Mouse (Mus musculus) embryonic fibroblast, embryonic 13.5 days (primary cell): ENCODE measurements at regions not wholly inside any gene's neighbourhood (a gene's known extent, or its start where the extent isn't known, plus 50 kb on each side); places are given as distances from the start of the nearest gene placed in this dataset.

Experiments used
- H3K27ac ChIP-seq: 2 replicates; pipeline ENCODE4 v1.5.1; 2012; ENCODE audit warnings: low read length, control low read depth, inconsistent platforms; ENCODE audit not compliant: insufficient read depth
- H3K4me1 ChIP-seq: 2 replicates; pipeline ENCODE4 v1.6.1; 2011; ENCODE audit warnings: low read length; ENCODE audit not compliant: control insufficient read depth, insufficient read depth
- H3K4me3 ChIP-seq: 2 replicates; pipeline ENCODE4 v1.5.1; 2011; ENCODE audit warnings: mild to moderate bottlenecking, control low read depth, low read length; ENCODE audit not compliant: insufficient read depth
- CTCF ChIP-seq: IDR thresholded peaks from 2 replicates; pipeline ENCODE4 v1.5.1; 2011; ENCODE audit warnings: mild to moderate bottlenecking, control low read depth, low read length, moderate library complexity, borderline replicate concordance; ENCODE audit not compliant: insufficient read depth
- POLR2A ChIP-seq: IDR thresholded peaks from 2 replicates; pipeline ENCODE4 v1.6.1; 2011; ENCODE audit warnings: low read depth, mild to moderate bottlenecking, control low read depth, low read length, moderate library complexity

DNA sequence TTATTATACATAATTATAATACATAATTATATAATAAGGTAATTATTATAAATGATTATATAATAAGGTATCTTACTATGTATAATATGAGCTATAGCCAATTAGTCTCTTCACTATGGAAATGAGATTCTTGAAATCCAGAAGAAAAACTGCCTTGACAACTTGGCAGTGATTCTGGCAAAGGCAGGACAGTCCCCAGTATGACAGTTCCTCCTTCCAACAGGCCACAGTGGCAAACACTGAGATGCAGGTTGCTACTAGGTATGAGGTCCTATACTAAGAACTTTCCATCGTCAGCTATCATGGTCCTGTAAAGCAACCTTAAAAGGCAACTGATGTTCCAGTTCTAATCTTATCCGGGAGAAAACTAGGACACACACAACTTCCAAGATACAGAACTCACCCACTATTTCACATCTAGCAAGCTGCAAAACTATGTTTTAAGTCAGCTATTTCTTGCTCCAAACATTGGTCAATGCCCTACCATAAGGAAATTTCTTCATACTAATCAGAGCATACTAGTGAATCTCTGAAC lies 124.6 kb upstream of the Bank1 start:
- Histone ChIP-seq H3K4me3 (no peak overlapping the region), H3K4me1 (peaks cover 3% of the 10 kb centered on the region; the same call in 1 of the 2 replicates), H3K27ac (0 out of 2 replicates have a peak overlapping the region, but pooled peaks have one; percentile 57)
- TF ChIP-seq CTCF (no peak), POLR2A (no peak)

DNA sequence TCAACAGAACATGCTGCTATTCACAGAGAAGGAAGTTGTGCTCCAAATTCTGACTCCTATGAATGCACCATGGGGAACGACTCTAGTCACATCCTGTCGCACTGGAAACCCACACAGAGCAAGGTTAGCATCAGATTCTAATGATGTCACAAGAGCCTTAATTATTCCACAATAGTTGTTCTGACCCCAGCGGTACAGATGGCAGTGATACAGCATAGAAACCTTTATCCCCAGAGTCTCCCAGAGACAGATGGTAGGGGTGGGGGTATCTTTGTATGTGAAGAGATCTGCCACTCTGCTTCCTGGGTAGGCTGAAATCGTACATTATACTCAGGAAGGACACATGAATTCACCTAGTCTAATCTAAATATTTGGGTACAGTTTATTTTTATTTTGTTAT lies 123.5 kb upstream of the Bank1 start:
- TF ChIP-seq CTCF (no peak), POLR2A (no peak)
- no peak overlapping the region for H3K27ac ChIP-seq
- peaks cover 3% of the 10 kb centered on the region; the same call in 1 of the 2 replicates for H3K4me1 ChIP-seq
- no peak overlapping the region for H3K4me3 ChIP-seq

DNA sequence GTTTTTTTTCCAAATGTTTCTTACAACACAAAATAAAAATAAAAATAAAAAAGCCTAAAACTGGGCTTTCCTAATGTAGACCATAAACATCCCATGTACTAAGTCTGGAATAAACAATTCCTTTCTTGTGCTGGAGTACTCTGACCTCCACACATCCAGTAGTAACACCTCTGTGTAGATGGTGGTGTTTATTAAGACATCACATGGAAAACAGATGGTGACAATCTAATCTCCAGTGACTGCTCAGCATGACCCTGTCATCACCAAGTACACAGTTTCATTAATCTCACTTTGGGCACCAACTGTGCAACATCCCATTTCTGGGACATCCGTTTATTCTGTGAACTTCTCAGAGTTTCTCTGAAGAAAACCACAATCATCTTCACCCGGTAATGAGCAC lies 118.7 kb upstream of the Bank1 start:
- TF ChIP-seq CTCF (no peak), POLR2A (no peak)
- H3K4me1 ChIP-seq, result 0 out of 2 replicates have a peak, but pooled peaks cover 4% of the 10 kb centered on the region
- no peak overlapping the region for H3K4me3 ChIP-seq
- no peak overlapping the region for H3K27ac ChIP-seq

DNA sequence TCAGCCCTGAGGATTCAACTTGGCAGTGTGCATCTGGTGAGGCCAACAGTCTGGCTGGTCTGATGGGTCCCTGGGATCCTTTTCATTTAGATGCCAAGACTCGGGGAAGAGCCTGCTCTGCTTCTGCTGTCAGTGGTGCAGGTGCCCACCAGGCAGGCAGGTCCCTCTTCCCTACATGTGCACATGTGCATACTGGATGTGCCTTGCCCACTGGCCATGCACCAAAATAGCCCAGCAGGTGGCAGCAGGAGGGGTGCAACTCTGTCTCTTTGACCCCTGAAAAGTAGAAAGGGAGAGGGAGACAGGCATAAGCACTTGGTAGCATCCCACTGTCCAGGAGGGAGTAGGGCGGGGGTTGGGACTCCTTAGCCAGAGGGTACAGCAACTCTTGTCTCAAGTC lies 116.2 kb upstream of the Bank1 start:
- no peak overlapping the region for H3K4me3 ChIP-seq
- TF ChIP-seq POLR2A (no peak), CTCF (no peak)
- peaks cover 4% of the 10 kb centered on the region; the same call in 1 of the 2 replicates for H3K4me1 ChIP-seq
- no peak overlapping the region for H3K27ac ChIP-seq

DNA sequence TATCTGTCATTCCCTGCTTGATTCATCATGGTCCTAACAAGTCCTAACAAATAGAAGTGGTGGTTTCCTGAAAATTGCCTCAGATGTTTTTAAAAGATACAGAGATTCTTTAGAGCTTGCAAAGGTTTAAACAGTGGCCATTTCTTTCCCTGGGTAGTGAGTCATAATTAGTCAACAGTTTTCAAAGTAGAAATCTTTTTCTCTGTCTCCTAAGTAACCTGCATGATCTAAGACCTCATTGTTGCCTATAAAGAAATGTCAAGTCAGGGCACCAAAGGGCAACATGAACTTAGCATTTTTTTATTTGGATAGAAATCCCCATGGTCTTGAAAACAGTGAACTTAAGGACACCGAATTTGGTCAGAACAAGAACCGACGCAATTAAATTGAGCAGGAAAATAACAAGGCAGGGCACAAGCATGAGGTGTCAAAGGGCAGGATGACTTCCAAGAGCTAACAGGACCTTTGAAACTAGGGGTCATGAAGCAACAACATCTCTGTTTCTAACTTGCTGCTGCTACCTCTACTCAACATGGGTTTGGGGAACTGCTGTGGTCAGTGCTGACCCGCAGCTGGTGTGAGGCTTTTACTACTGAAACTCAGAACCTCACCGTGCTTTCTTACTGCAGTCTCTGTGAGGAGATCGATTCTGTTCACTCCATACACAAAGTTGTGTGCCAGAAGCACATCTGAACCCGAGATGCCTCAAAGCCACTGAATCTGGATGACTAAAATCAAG lies 114.2 kb upstream of the Bank1 start:
- Histone ChIP-seq H3K27ac (peak overlapping the region; percentile 56; the same call in 1 of the 2 replicates), H3K4me1 (peaks cover 4% of the 10 kb centered on the region; the same call in 1 of the 2 replicates), H3K4me3 (no peak overlapping the region)
- TF ChIP-seq CTCF (no peak), POLR2A (no peak)

DNA sequence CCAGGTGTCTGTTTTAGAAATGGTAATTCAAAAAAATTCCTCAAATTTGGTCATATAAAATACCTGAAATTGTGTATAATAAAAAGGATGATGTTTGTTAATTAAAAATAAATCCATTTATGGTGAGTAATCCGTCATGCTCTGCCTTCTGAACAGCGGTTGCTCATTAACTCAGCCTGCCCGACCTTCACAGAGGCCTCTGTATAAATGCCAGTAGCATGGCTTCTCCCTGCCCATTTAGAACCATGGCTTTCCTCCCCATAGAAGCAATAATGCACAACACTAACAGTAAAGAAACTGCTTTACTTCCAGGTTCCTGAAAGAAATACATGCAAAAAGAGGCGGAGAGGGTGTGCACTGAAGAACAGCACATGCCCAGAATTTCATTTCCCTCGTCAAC lies 113.5 kb upstream of the Bank1 start:
- TF ChIP-seq CTCF (no peak), POLR2A (no peak)
- Histone ChIP-seq H3K4me1 (peaks cover 4% of the 10 kb centered on the region; the same call in 1 of the 2 replicates), H3K27ac (no peak overlapping the region), H3K4me3 (no peak overlapping the region)

DNA sequence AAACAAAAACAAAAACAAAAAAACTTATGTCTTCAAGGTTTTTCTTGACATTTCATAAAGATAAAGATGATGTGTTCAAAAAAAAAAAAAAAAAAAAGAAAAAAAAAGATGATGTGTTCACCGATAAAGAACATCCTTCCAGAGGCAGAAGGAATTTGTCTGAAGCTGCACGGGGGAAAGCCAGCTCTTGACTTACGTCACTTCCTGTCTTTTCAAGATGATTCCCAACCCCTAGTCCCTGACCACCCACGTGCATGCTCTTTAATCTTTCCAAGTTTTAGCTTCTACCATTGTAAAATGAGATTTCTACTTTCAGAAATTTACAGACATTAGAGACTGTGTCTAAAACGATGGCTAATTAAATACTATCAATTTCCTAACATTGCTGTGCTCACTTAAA lies 108.5 kb upstream of the Bank1 start:
- no peak overlapping the region for H3K27ac ChIP-seq
- TF ChIP-seq CTCF (no peak), POLR2A (no peak)
- H3K4me1 ChIP-seq, result peaks cover 4% of the 10 kb centered on the region; the same call in 1 of the 2 replicates
- no peak overlapping the region for H3K4me3 ChIP-seq

DNA sequence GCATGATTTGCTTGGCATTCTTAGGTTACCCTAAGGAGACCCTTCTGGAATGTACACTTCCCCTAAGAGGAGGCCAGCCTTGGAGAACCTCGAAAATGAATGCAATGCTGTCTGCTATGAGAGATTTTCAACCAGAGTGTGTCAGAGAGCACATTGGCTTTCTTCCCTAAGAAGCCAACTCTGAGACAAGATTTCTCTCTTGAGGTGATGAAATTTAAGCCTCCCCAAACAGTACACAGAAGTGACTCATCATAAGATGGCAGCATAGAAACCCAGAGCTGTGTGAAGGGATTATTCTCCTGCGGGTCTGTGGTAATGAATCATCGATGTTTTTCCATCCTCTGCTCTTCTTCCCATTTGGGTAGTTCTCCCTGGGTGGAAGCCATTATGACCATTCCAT lies 106.2 kb upstream of the Bank1 start:
- H3K4me1 ChIP-seq, result peaks cover 4% of the 10 kb centered on the region; the same call in 1 of the 2 replicates
- peak overlapping the region; percentile 80 for H3K27ac ChIP-seq
- H3K4me3 ChIP-seq, result no peak overlapping the region
- TF ChIP-seq POLR2A (no peak), CTCF (no peak)

DNA sequence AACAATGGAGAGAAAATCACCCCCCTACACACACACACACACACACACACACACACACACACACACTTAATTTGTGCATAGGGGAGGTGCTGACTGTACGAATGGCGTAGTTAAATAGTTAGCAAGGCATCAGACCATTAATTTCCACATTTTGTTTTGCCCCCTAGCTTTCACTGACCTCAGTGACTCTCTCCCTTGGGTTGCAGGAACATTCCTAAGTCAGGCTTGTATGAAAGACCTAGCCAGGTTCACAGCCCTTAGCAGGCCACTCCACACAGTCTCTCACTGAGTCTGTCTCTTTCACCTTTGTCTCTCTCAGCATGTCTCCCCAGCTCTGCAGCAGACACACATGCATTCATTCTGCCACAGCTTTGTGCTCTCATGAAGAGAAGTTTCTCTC lies 101.6 kb upstream of the Bank1 start:
- Histone ChIP-seq H3K4me1 (peaks cover 4% of the 10 kb centered on the region; the same call in 1 of the 2 replicates), H3K27ac (no peak overlapping the region), H3K4me3 (no peak overlapping the region)
- no peak for TF ChIP-seq CTCF
- TF ChIP-seq POLR2A, result no peak

DNA sequence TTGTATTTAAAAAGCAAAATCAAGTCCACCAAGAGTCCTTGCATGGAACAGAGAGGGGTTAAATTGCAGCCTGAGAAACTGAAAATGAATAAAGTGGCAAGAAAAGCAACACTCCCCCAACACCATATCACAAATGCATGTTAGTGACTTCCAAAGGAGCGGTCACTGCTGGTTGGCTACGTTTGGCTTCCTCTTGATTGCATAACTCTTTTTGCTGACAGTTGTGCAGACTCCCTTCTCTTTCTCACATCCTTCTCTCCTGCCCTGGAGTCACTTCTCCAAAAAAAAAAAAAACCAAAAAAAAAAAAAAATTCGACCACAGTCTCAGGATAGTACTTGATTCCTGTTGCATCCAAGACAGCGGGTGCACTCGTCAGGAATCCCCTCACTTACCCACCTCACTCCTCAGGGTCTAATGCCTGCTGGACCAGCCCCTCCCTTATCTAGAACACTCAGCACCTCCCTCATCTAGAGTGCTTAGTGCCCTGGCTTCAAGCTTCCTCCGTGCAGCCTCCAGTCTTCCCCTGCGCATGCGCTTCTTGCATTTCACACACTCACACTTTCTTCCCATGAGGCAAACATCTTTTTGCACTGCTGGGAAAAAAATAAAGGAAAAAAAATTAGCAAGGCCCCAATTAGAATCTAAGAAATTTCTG lies 100.8 kb upstream of the Bank1 start:
- TF ChIP-seq POLR2A, result no peak
- TF ChIP-seq CTCF, result no peak
- H3K4me3 ChIP-seq, result no peak overlapping the region
- H3K27ac ChIP-seq, result no peak overlapping the region
- peaks cover under 1% of the 10 kb centered on the region; the same call in 1 of the 2 replicates for H3K4me1 ChIP-seq
